Mouse (Mus musculus) neural tube, embryonic 11.5 days (tissue): Measurements from ENCODE around the gene Adgrf3. TPM values are rescaled to one million over a fixed set of nuclear protein-coding genes. Genes with fewer than 3 reads are reported as not detected.

Experiments used
- ATAC-seq: fragments of 200-750 bp; cut with Nextera tagmentation; 2 replicates; pipeline ENCODE4 v1.8.0; 2017; ENCODE audit warnings: moderate number of reproducible peaks, mild to moderate bottlenecking, moderate TSS enrichment, moderate library complexity; ENCODE audit not compliant: insufficient read depth, low FRiP score, low TSS enrichment
- DNase-seq: peaks from one replicate; pipeline ENCODE4 v3.0.0-alpha.2; 2015; ENCODE audit warnings: low spot score
- H3K27ac ChIP-seq: fragments of 300-500 bp; sonication (generic); 2 replicates; pipeline ENCODE4 v1.5.1; 2014; ENCODE audit warnings: low read depth, mild to moderate bottlenecking, low read length
- H3K27me3 ChIP-seq: fragments of 300-500 bp; sonication (generic); 2 replicates; pipeline ENCODE4 v1.6.1; 2014; ENCODE audit warnings: mild to moderate bottlenecking, low read length, mixed read lengths; ENCODE audit not compliant: control insufficient read depth, insufficient read depth
- H3K36me3 ChIP-seq: fragments of 300-500 bp; sonication (generic); 2 replicates; pipeline ENCODE4 v1.6.1; 2014; ENCODE audit warnings: mild to moderate bottlenecking, low read length, moderate library complexity, mixed read lengths; ENCODE audit not compliant: control insufficient read depth, insufficient read depth
- H3K4me1 ChIP-seq: fragments of 300-500 bp; sonication (generic); 2 replicates; pipeline ENCODE4 v1.6.1; 2014; ENCODE audit warnings: low read length, mixed read lengths; ENCODE audit not compliant: control insufficient read depth, insufficient read depth
- H3K4me2 ChIP-seq: fragments of 300-500 bp; sonication (generic); 2 replicates; pipeline ENCODE4 v1.6.1; 2014; ENCODE audit warnings: low read depth, mild to moderate bottlenecking, moderate library complexity
- H3K4me3 ChIP-seq: fragments of 300-500 bp; sonication (generic); 2 replicates; pipeline ENCODE4 v1.5.1; 2014; ENCODE audit warnings: low read depth, low read length
- H3K9ac ChIP-seq: fragments of 300-500 bp; sonication (generic); 2 replicates; pipeline ENCODE4 v1.6.1; 2014; ENCODE audit warnings: mild to moderate bottlenecking, low read length
- H3K9me3 ChIP-seq: fragments of 300-500 bp; sonication (generic); 2 replicates; pipeline ENCODE4 v1.6.1; 2016; ENCODE audit warnings: low read length; ENCODE audit not compliant: control insufficient read depth
- WGBS: fragments of 180-500 bp; shearing (Covaris S2); extraction: QIAGEN DNeasy Blood & Tissue Kit; methylation state at CpG from one replicate; pipeline ENCODE4 v1.1.7; 2014; 5-methylcytosine and 5-hydroxymethylcytosine counted together
- polyA plus RNA-seq: library from polyadenylated mRNA; unstranded; fragments of >200 nt; fragmentation: Nextera tagmentation; extraction: Ambion mirVana; gene quantifications from 2 replicates; pipeline ENCODE4 v1.2.1, GENCODE M21; 2014

Gene Adgrf3
- polyA plus RNA-seq, 1 experiment from 2014 or later, result not detected

GRCm38 (mm10) chr5:30192452-30192851 lies 13.1 kb downstream of the Adgrf3 start:
- H3K9ac ChIP-seq, result no peak overlapping the region
- H3K4me2 ChIP-seq, result no peak overlapping the region
- H3K27me3 ChIP-seq, result no peaks in the 10 kb centered on the region
- no peak overlapping the region for H3K4me3 ChIP-seq
- no peaks in the 10 kb centered on the region for H3K9me3 ChIP-seq
- WGBS, result 81% methylated on average over 1 of the region's 1 CpGs
- no peaks in the 10 kb centered on the region for H3K36me3 ChIP-seq
- ATAC-seq, result no peak
- no peaks in the 10 kb centered on the region for H3K4me1 ChIP-seq
- H3K27ac ChIP-seq, result no peak overlapping the region
- no peak for DNase-seq

DNA sequence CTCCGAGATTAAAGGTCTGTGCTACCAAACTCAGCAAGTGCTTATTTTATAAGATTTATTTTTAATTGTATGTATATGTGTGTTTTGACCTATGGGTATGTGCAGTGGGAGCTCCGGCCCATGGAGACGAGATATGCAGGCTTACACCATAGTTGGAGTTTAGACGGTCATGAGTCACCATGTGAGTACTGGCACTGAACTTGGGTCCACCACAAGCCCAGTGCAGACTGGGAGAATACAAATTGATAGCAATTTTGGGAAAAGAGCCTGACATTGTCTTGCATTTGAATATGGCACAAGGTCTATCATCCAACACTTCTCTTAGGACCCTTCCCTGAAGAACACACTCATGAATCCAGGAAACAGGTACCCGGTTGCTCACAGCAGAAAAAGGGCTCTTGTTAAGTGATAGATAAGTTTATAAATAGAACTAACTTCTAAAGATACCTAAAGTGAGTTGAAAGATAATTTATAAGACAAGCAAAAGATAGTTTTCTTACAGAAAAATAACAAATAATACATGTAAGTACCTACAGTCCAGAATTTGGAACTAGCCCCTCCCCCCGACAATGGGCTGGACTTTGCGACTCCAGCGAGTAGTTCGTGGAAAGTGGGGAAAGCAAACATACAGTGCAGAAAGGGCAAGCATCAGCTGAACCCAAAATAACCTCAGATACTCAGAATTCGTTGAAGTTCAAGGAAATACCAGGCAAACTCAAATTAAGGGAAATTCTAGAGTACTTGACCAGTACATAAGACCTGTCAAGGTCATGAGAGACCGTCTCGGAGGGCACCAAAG lies 17.6 kb downstream of the Adgrf3 start:
- WGBS, result 93% methylated on average over 12 of the region's 12 CpGs
- H3K36me3 ChIP-seq, result peaks cover 4% of the 10 kb centered on the region
- no peak for ATAC-seq

GRCm38 (mm10) chr5:30175811-30176210 lies 29.7 kb downstream of the Adgrf3 start:
- 60% methylated on average over 4 of the region's 4 CpGs for WGBS
- Histone ChIP-seq H3K9ac (no peak overlapping the region), H3K4me1 (no peaks in the 10 kb centered on the region), H3K27ac (no peak overlapping the region), H3K27me3 (no peaks in the 10 kb centered on the region), H3K4me3 (no peak overlapping the region), H3K4me2 (no peak overlapping the region), H3K9me3 (no peaks in the 10 kb centered on the region), H3K36me3 (peaks cover 7% of the 10 kb centered on the region)
- DNase-seq (no peak), ATAC-seq (no peak)

More for the DNA sequence above, 17.6 kb downstream of the Adgrf3 start:
- H3K27ac ChIP-seq, result no peak overlapping the region
- H3K9me3 ChIP-seq, result no peaks in the 10 kb centered on the region
- no peak overlapping the region for H3K4me2 ChIP-seq
- H3K27me3 ChIP-seq, result no peaks in the 10 kb centered on the region
- H3K4me3 ChIP-seq, result no peak overlapping the region
- H3K4me1 ChIP-seq, result no peaks in the 10 kb centered on the region
- H3K9ac ChIP-seq, result no peak overlapping the region
- no peak for DNase-seq

- H3K9ac ChIP-seq, result no peak overlapping the region
- no peaks in the 10 kb centered on the region for H3K9me3 ChIP-seq
- no peak overlapping the region for H3K4me2 ChIP-seq
- H3K27ac ChIP-seq, result no peak overlapping the region
- no peak for DNase-seq
- no peaks in the 10 kb centered on the region for H3K4me1 ChIP-seq
- 36% methylated on average over 20 of the region's 20 CpGs for WGBS
- H3K27me3 ChIP-seq, result no peaks in the 10 kb centered on the region
- ATAC-seq, result no peak
- H3K36me3 ChIP-seq, result peaks cover 3% of the 10 kb centered on the region
- H3K4me3 ChIP-seq, result no peak overlapping the region
Measured at GRCm38 (mm10) chr5:30172931-30173692, 32.4 kb downstream of the Adgrf3 start.

GRCm38 (mm10) chr5:30172115-30172514 lies 33.4 kb downstream of the Adgrf3 start:
- Histone ChIP-seq H3K27me3 (no peaks in the 10 kb centered on the region), H3K4me1 (no peaks in the 10 kb centered on the region), H3K36me3 (peaks cover 3% of the 10 kb centered on the region; the same call in 1 of the 2 replicates), H3K9me3 (no peaks in the 10 kb centered on the region), H3K9ac (no peak overlapping the region), H3K4me2 (no peak overlapping the region), H3K27ac (no peak overlapping the region), H3K4me3 (no peak overlapping the region)
- no peak for ATAC-seq
- DNase-seq, result no peak

- Histone ChIP-seq H3K9ac (no peak overlapping the region), H3K4me2 (no peak overlapping the region), H3K27me3 (no peaks in the 10 kb centered on the region), H3K36me3 (no peaks in the 10 kb centered on the region), H3K9me3 (no peaks in the 10 kb centered on the region), H3K27ac (no peak overlapping the region), H3K4me1 (no peaks in the 10 kb centered on the region), H3K4me3 (no peak overlapping the region)
- DNase-seq (no peak), ATAC-seq (no peak)
- WGBS, result 86% methylated on average over 5 of the region's 5 CpGs
Measured at GRCm38 (mm10) chr5:30170303-30170940, 35.1 kb downstream of the Adgrf3 start.

DNA sequence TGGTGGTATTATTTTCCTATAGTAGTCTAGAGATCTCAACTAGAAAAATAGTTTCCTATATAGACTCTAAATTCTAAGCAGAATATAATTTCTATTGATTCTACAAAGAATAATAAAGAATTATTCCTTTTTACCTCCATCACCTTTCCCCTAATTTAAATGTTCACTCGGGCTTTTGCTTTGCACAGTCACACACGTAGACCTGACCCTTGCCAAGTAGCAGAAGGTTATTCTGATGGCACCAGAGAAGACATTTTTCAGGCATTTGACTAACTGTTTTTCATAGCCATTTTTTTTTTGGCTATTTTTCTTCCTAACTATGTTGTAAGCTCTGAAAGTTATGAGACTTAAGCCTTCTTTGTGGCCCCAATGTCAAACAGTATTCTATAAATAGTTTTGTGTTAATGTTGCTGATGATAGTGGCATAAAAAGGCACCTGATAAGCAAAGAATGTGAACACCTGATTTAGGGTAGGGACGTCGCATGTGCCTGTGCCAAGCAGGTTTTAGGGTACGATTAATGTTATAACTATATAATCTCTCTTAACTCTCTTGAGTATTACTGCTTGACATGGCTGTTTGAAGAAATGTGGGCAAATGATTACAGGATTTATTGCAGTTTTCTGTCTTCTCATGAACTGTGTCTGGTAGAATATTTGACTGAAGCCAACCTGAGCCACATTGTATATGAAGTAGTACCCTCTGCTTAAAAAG lies 40.1 kb downstream of the Adgrf3 start:
- H3K9ac ChIP-seq, result no peak overlapping the region
- H3K4me2 ChIP-seq, result no peak overlapping the region
- H3K27ac ChIP-seq, result no peak overlapping the region
- H3K9me3 ChIP-seq, result no peaks in the 10 kb centered on the region
- no peak overlapping the region for H3K4me3 ChIP-seq
- no peaks in the 10 kb centered on the region for H3K36me3 ChIP-seq
- DNase-seq (no peak), ATAC-seq (no peak)
- no peaks in the 10 kb centered on the region for H3K4me1 ChIP-seq
- no peaks in the 10 kb centered on the region for H3K27me3 ChIP-seq
- 96% methylated on average over 5 of the region's 5 CpGs for WGBS

GRCm38 (mm10) chr5:30162339-30162738 lies 43.2 kb downstream of the Adgrf3 start:
- Histone ChIP-seq H3K4me2 (no peak overlapping the region), H3K36me3 (no peaks in the 10 kb centered on the region), H3K27ac (no peak overlapping the region), H3K4me1 (no peaks in the 10 kb centered on the region), H3K9me3 (no peaks in the 10 kb centered on the region), H3K9ac (no peak overlapping the region), H3K4me3 (no peak overlapping the region), H3K27me3 (no peaks in the 10 kb centered on the region)
- ATAC-seq, result no peak
- 80% methylated on average over 6 of the region's 6 CpGs for WGBS
- no peak for DNase-seq
